Mouse (Mus musculus) embryo, embryonic 11 days (tissue): ENCODE data around the gene Dnmt3b.
"Not testable (repeated sequence)": the region's sequence is repeated elsewhere in the genome, so short reads cannot be mapped to it uniquely, and the experiment has no call there.

ENCODE experiments used
- DNase-seq: peaks from one replicate; pipeline ENCODE4 v3.0.0-alpha.2; 2015

Dnmt3b gene

DNA sequence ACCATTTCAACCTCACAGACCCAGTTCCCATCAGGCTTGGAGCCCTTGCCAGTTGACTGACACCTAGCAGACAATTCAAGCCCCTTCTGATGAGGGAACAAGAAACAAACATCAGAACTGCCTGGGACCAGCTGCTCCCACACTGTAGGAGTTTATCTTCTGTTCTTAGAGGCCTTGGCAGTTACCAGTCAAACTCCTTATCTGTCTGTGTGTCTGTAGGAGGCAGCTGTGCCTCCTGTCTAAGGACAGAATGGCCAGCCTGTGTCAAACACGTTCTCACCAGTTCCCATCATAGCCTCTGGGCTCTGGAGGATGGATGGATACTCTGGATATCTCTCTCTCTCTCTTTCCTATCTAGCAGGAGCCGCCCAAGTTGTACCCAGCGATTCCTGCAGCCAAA is 68.6 kb downstream of the Dnmt3b start:
- DNase-seq: not testable (repeated sequence)

DNA sequence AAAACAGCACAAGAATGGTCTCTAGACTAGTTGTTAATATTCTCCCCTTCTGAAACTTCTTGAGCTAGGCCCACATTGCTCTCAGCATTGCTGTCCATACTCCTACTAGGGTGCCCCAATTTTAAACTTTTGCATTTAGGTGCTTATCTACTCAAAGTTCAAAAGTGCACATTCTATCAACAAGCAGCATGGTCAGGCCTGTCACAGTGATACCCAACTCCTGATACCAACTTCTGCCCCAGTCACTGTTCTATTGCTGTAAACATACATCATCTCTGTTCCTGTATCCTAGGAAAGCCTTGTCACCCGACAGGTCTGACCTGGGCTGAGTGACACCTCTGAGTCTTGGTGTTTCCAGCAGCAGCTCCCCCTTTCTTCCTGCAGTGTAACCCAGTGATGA is 73.8 kb downstream of the Dnmt3b start:
- DNase-seq: no peak

DNA sequence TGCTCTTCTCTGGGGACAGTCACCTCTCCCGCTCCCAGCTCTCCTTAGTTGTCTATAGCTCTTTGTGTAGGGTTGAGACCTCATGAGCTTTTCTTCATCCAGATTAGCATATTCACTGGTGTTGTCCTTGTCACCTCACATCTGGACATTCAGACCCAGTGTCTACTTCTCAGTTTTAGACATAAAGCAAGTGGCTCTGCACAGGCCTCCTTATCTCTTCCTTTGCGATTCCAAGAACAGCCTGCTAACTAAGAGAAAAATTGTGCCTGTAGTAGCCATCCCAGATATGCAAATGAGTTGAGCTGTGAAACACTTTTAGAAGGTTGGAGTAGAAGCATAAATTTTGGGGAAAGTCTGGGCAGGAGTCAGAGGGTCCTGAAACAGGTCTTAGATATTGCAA is 75.2 kb downstream of the Dnmt3b start:
- no peak for DNase-seq

DNA sequence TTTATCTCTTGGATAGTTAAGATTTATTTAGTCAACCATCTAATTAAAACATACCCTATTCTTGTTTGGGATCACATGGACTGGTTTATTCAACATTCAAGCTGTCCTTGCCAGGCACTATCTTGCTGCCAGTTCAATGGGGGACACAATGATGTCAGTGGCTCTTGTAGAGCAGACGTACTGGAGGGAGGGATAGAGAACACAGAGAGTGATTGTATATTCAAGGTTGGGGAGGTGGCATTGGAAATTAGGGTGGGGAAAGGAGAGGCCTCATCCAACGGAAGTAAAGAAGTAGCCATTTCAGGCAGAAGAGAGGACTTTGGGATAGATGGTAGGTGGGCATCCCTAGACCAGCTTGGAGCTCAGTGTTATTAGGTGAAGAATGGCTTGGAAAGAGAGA is 75.6 kb downstream of the Dnmt3b start:
- no peak for DNase-seq

DNA sequence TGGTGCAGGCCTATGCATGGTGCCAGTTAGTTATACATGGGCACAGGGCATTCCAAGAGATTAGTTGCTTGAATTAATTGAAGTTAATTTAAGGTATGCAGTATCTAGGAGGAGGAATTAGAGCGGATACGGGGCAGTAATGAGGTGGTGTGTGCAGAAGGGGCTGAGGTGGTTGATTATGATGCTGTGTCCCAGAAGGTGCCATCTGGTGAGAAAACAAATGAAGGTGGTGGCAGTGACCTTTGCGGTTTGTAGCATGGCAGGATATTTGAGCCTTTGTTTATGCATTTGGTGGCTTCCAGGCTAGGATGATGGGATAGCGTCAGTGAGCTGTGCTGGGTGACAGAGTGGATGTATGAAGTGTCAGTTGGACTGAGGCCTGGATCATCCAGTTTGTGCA is 76.0 kb downstream of the Dnmt3b start:
- no peak for DNase-seq

DNA sequence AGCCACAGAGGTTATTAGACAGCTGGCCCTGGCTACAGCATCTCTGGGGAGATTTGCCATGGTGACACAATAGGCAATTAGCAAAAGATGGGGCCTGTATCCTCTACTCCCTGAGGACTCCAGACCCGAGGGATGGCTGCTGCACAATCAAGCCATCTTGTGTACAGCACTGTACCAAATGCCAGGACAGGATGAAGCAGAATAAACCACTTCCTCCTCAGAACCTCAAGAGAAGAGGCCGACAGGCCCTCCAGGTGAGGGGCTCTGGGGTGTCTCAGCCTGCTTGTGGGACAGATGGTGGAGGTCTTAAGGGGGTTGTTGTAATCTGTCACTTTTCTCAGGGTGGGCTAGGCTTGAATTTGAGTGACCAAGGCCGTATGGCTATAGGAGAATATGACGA is 84.8 kb downstream of the Dnmt3b start:
- no peak for DNase-seq
